Mouse (Mus musculus) megakaryocyte-erythroid progenitor cell, adult 5 weeks (primary cell): ENCODE results near the gene Nxnl1. TPM values are rescaled to one million over a fixed set of nuclear protein-coding genes. Genes with fewer than 3 reads are reported as not detected.

Experiments used
- polyA plus RNA-seq: library from polyadenylated mRNA; stranded (reverse); fragments of >175 nt; gene quantifications from 2 replicates; pipeline ENCODE4 v1.2.3, GENCODE M21; 2012

The Nxnl1 gene
- not detected in 2 replicates for polyA plus RNA-seq

GRCm38 (mm10) chr8:71566501-71566900, at the start of gene Nxnl1:
Gene Nxnl1, minus strand, starts transcription at chr8:71566601.

GRCm38 (mm10) chr8:71610822-71611651, 44.6 kb upstream of the Nxnl1 start, which contains the start of gene Colgalt1:
Gene Colgalt1, plus strand, starts transcription at chr8:71610998.

GRCm38 (mm10) chr8:71597451-71597850, 31.1 kb upstream of the Nxnl1 start, which contains the start of gene Fam129c:
Gene Fam129c, plus strand, starts transcription at chr8:71597648.

DNA sequence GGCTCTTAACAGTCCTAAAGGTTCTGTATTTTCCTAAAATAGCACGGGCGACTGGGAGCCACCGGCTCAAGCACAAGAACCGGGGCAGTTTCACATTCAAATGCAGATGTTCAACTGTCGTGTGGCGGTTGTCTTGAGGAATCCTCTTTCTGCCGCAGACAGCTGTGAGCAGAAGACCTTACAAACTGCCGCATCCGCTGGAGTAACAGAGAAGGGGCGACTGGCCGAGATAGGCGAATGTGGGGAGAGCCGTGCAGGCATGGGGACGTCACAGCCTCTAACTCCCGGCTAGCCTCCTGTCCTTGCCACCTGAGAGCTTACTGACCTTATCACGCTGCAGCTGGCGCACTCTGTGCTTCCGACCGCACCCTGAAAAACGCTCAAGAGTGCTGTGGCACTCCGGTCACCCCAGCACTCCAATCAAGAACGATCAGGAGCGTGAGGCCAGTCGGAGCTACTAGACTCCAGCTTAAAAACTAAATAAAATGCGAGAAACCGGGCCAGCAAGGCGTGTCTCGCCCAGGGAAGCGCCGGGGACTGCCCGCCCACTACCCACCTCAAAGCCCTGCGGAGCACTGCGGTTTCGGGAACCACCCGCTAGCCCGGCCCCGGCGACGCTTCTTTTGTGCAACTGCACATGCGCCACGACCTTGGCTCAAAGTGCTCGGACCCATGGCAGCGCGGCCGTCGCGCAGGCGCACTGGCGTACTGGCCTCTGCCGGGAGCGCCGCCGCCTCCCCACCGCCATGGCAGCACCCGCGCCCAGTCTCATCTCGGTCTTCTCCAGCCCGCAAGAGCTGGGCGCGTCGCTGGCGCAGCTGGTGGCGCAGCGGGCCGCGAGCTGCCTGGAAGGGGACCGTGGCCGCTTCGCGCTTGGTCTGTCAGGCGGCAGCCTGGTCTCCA, 25.3 kb upstream of the Nxnl1 start, which contains the start of gene Pgls:
Gene Pgls (plus strand): TSS at position 706 of the 903 bp plus-strand sequence.

GRCm38 (mm10) chr8:71568387-71568937, 2.1 kb upstream of the Nxnl1 start, which contains the start of gene Slc27a1:
Gene Slc27a1, plus strand, starts transcription at chr8:71568882.

DNA sequence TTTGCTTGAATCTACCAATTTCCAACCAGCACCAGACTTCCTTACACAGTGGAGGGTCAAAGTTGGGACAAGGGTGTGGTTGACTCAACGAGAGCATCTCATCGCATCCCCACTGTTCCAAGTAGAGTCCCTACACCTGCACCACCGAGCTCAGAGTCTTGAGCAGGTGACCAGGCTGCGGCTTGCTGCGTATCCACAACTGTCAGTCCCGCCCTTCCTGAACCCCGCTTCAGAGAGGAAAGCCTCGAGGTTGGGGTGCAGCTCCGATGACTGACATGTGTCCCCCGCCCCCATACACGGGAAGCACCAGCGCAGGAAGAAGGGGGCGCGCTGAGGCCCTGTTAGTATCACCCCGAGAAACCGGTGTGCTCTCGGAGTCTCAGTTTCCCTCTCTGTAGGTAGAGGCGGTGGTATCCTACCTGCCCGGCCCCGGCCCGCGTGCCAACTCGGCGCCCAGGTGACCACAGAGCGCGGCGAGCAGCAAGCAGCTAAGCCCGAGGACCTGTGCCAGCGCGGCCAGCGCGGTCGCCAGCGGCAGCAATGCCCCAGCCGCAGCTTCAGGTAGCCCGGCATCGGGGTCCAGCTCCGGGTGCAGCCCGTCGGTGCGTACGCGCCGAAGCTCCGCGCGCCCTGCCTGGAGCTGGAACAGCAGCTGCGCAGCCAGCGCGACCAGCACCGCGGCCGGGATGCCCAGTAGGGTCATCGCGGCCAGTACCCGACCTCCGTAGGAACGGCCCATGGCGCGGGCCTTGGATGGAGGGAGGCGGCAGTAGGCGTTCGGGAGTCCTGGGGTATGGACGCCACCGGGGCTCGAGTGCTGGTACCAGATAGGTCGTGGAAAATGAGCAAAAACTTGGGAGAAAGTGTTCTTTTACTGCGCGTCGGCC, 8.1 kb downstream of the Nxnl1 start, which contains the start of gene Tmem221:
Gene Tmem221 (minus strand): TSS at position 801 of the 887 bp plus-strand sequence.

DNA sequence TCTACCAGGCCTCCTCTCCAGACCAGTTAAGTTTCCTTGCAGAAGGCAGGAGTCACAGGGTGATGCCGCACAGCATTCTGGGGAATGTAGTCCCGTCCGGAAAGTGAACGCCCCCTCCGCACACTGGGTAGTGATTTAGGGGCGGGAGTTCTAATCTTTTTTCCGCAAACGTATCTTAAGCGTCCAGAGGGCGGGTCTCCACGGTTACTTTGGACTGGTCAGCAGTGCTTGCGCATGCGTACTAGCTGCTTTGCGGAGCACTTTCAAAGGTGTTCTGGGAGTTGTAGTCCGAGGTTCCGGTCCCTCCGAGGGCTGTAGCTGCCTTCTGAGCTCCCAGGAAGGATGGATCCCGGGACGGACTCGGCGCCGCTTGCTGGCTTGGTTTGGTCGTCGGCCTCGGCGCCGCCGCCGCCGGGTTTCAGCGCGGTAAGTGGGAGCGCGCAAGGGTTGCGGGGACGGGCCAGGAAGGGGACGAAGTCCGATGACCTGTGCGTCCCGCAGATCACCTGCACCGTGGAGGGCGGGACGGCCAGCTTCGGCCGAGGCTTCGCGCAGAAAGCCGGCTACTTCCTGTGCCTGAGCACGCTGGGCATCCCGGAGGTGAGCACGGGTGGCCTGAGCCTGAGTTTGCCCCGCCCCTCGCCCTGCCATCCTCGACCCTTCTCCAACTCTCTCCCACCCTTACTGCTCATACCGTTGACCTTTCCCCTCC, 23.6 kb downstream of the Nxnl1 start, which contains the start of gene Mvb12a:
Gene Mvb12a (plus strand): TSS at position 291 of the 712 bp plus-strand sequence.

GRCm38 (mm10) chr8:71537028-71537867, 29.2 kb downstream of the Nxnl1 start, which contains the start of gene Bst2:
Gene Bst2, minus strand, starts transcription at chr8:71537456.

GRCm38 (mm10) chr8:71525226-71526050, 41.0 kb downstream of the Nxnl1 start, which contains the start of gene Ccdc194:
Gene Ccdc194, minus strand, starts transcription at chr8:71525711.

GRCm38 (mm10) chr8:71511644-71512043, 54.8 kb downstream of the Nxnl1 start, which contains the start of gene Plvap:
Gene Plvap, minus strand, starts transcription at chr8:71511752.

Other genes with a start within 250 kb of the Nxnl1 start
- gene Use1, start 199.8 kb downstream of the Nxnl1 start, polyA plus RNA-seq, result 291 and 315 TPM in 2 replicates
- gene Ocel1, start 195.3 kb downstream of the Nxnl1 start, polyA plus RNA-seq, result 24.1 and 32.7 TPM in 2 replicates
- 25.0 and 27.3 TPM in 2 replicates for gene Nr2f6, start 184.6 kb downstream of the Nxnl1 start, polyA plus RNA-seq
- not detected in 2 replicates for gene Ushbp1, start 170.8 kb downstream of the Nxnl1 start, polyA plus RNA-seq
- gene Babam1, start 169.7 kb downstream of the Nxnl1 start, polyA plus RNA-seq, result 134 and 147 TPM in 2 replicates
- 25.9 and 26.0 TPM in 2 replicates for gene Ankle1, start 160.6 kb downstream of the Nxnl1 start, polyA plus RNA-seq
- 39.6 and 48.5 TPM in 2 replicates for gene Abhd8, start 102.9 kb downstream of the Nxnl1 start, polyA plus RNA-seq
- 195 and 205 TPM in 2 replicates for gene Mrpl34, start 101.6 kb downstream of the Nxnl1 start, polyA plus RNA-seq
- gene Dda1, start 97.4 kb downstream of the Nxnl1 start, polyA plus RNA-seq, result 224 and 225 TPM in 2 replicates
- gene Ano8, start 80.6 kb downstream of the Nxnl1 start, polyA plus RNA-seq, result 10.6 and 17.2 TPM in 2 replicates
- 34.8 and 36.4 TPM in 2 replicates for gene Gtpbp3, start 78.5 kb downstream of the Nxnl1 start, polyA plus RNA-seq
- gene Plvap, start 54.8 kb downstream of the Nxnl1 start, polyA plus RNA-seq, result 12.9 and 16.5 TPM in 2 replicates
- gene Ccdc194, start 40.9 kb downstream of the Nxnl1 start, polyA plus RNA-seq, result not detected in 2 replicates
- gene Bst2, start 29.1 kb downstream of the Nxnl1 start, polyA plus RNA-seq, result 250 and 257 TPM in 2 replicates
- 174 and 201 TPM in 2 replicates for gene Mvb12a, start 23.7 kb downstream of the Nxnl1 start, polyA plus RNA-seq
- 0.32 and 0.37 TPM in 2 replicates for gene Tmem221, start 7.7 kb downstream of the Nxnl1 start, polyA plus RNA-seq
- gene Slc27a1, start 2.3 kb upstream of the Nxnl1 start, polyA plus RNA-seq, result 12.6 and 18.3 TPM in 2 replicates
- 408 and 426 TPM in 2 replicates for gene Pgls, start 25.6 kb upstream of the Nxnl1 start, polyA plus RNA-seq
- gene Fam129c, start 31.0 kb upstream of the Nxnl1 start, polyA plus RNA-seq, result 14.0 and 18.2 TPM in 2 replicates
- gene Colgalt1, start 44.4 kb upstream of the Nxnl1 start, polyA plus RNA-seq, result 59.2 and 64.3 TPM in 2 replicates
- 0.64 and 1.7 TPM in 2 replicates for gene Unc13a, start 105.2 kb upstream of the Nxnl1 start, polyA plus RNA-seq
- 93.6 and 114 TPM in 2 replicates for gene Jak3, start 109.7 kb upstream of the Nxnl1 start, polyA plus RNA-seq
- 49.6 and 68.7 TPM in 2 replicates for gene Insl3, start 122.6 kb upstream of the Nxnl1 start, polyA plus RNA-seq
- 0.76 and 1.4 TPM in 2 replicates for gene B3gnt3, start 135.2 kb upstream of the Nxnl1 start, polyA plus RNA-seq
- 421 and 422 TPM in 2 replicates for gene Fcho1, start 159.1 kb upstream of the Nxnl1 start, polyA plus RNA-seq